Comparison of ENCODE assay signal across 8 mouse cellular contexts in genomic region chr12:110992771-110993170, GRCm38 (mm10). TPM values are rescaled to one million over a fixed set of nuclear protein-coding genes. Genes with fewer than 3 reads are reported as not detected.
DNase-seq lines count a peak whose midpoint lies in the region; ATAC-seq and TF ChIP-seq lines count a peak whose summit lies in the region.

No protein-coding gene starts in this region.

- no peak for TF ChIP-seq CTCF in MEL (IDR thresholded peaks at IDR 0.05 in 2 of 3, conservative IDR thresholded peaks at IDR 0.05 in 1 of 3; ENCODE audit: control insufficient read depth in 1 of 3, insufficient read depth in 1 of 3, low read depth in 2 of 3, low read length in 3 of 3, poor library complexity in 1 of 3, severe bottlenecking in 1 of 3)

- DNase-seq in heart, embryonic 10.5 days (ENCODE audit: low spot score), result no peak
- DNase-seq in heart, postnatal 4 days, result no peak
- DNase-seq in MEL (ENCODE audit: low read depth, low spot score), result no peak
- DNase-seq in adipocyte (ENCODE audit: low spot score), result no peak
- DNase-seq in adrenal gland, adult 18-20 months (ENCODE audit: low spot score in 2 of 2), result no peak
- no peak for DNase-seq in adrenal gland, postnatal 10 days

- no peaks in the 10 kb centered on the region for H3K36me3 ChIP-seq in heart, embryonic 10.5 days
- H3K36me3 ChIP-seq in MEL (ENCODE audit: control insufficient read depth in 1 of 2, insufficient read depth in 2 of 2, low read length in 2 of 2), result peaks cover 0 to 5% of the 10 kb centered on the region in 2 experiments; a peak in 2 of 4 replicates
- no peaks in the 10 kb centered on the region for H3K36me3 ChIP-seq in hindbrain, embryonic 13.5 days
- no peaks in the 10 kb centered on the region for H3K36me3 ChIP-seq in liver, embryonic 12.5 days

- TF ChIP-seq EP300 in MEL (IDR thresholded peaks at IDR 0.05; ENCODE audit: low read depth in 1 of 2, low read length in 2 of 2), result no peak

- H3K4me3 ChIP-seq in heart, embryonic 10.5 days, result peak overlapping the region; percentile 67
- peak overlapping the region; percentile 34 to 80; a peak in 3 of 4 replicates for H3K4me3 ChIP-seq in MEL (ENCODE audit: control insufficient read depth in 1 of 2, insufficient read depth in 1 of 2, low read depth in 2 of 2, low read length in 2 of 2)
- peak overlapping the region; percentile 48; the same call in 1 of the 2 replicates for H3K4me3 ChIP-seq in hindbrain, embryonic 13.5 days
- H3K4me3 ChIP-seq in liver, embryonic 12.5 days, result peak overlapping the region; percentile 68; the same call in 1 of the 2 replicates

- no peak for TF ChIP-seq POLR2A in MEL (IDR thresholded peaks at IDR 0.05; ENCODE audit: control insufficient read depth in 1 of 2, insufficient read depth in 1 of 2, low read depth in 1 of 2, low read length in 2 of 2, poor library complexity in 1 of 2)

- WGBS in heart, embryonic 10.5 days, result 86% methylated on average over 12 of the region's 12 CpGs
- 81% methylated on average over 12 of the region's 12 CpGs for WGBS in hindbrain, embryonic 13.5 days
- 79% methylated on average over 12 of the region's 12 CpGs for WGBS in liver, embryonic 12.5 days (ENCODE audit: insufficient replicate concordance)

- peaks cover under 1% of the 10 kb centered on the region; the same call in 1 of the 2 replicates for H3K9me3 ChIP-seq in heart, embryonic 10.5 days
- H3K9me3 ChIP-seq in MEL (replicated peaks; ENCODE audit: insufficient read depth, low read length), result no peaks in the 10 kb centered on the region
- H3K9me3 ChIP-seq in hindbrain, embryonic 13.5 days, result no peaks in the 10 kb centered on the region
- peaks cover 2% of the 10 kb centered on the region for H3K9me3 ChIP-seq in liver, embryonic 12.5 days (replicated peaks)

- ATAC-seq in hindbrain, embryonic 13.5 days (ENCODE audit: low FRiP score), result no peak
- no peak for ATAC-seq in liver, embryonic 12.5 days

- no peaks in the 10 kb centered on the region for H3K27me3 ChIP-seq in heart, embryonic 10.5 days (ENCODE audit: insufficient read depth, poor library complexity, severe bottlenecking)
- H3K27me3 ChIP-seq in MEL (ENCODE audit: control insufficient read depth in 1 of 2, insufficient read depth in 2 of 2, low read length in 2 of 2), result no peaks in the 10 kb centered on the region
- no peaks in the 10 kb centered on the region for H3K27me3 ChIP-seq in hindbrain, embryonic 13.5 days
- H3K27me3 ChIP-seq in liver, embryonic 12.5 days (replicated peaks), result 0 out of 2 replicates have a peak, but pooled peaks cover 3% of the 10 kb centered on the region

- H3K4me1 ChIP-seq in heart, embryonic 10.5 days, result peaks cover 25% of the 10 kb centered on the region
- H3K4me1 ChIP-seq in MEL (ENCODE audit: control insufficient read depth in 1 of 2, insufficient read depth in 2 of 2, low read length in 2 of 2), result peaks cover 0 to 18% of the 10 kb centered on the region in 2 experiments; a peak in 2 of 4 replicates
- H3K4me1 ChIP-seq in hindbrain, embryonic 13.5 days (replicated peaks), result peaks cover 22% of the 10 kb centered on the region
- H3K4me1 ChIP-seq in liver, embryonic 12.5 days, result peaks cover 45% of the 10 kb centered on the region

- TF ChIP-seq RAD21 in MEL (IDR thresholded peaks at IDR 0.05; ENCODE audit: low read depth, low read length), result no peak

- H3K9ac ChIP-seq in MEL (ENCODE audit: control insufficient read depth, low read depth, low read length, poor library complexity, severe bottlenecking), result peak overlapping the region; percentile 30; the same call in 1 of the 2 replicates
- H3K9ac ChIP-seq in hindbrain, embryonic 13.5 days, result no peak overlapping the region
- peak overlapping the region; percentile 77 for H3K9ac ChIP-seq in liver, embryonic 12.5 days

- H3K27ac ChIP-seq in heart, embryonic 10.5 days, result peak overlapping the region; percentile 87
- H3K27ac ChIP-seq in MEL (ENCODE audit: control insufficient read depth, low read depth, low read length), result no peak overlapping the region
- peak overlapping the region; percentile 4; the same call in 1 of the 2 replicates for H3K27ac ChIP-seq in hindbrain, embryonic 13.5 days
- H3K27ac ChIP-seq in liver, embryonic 12.5 days, result peak overlapping the region; percentile 10; the same call in 1 of the 2 replicates

- H3K79me2 ChIP-seq in MEL (ENCODE audit: control insufficient read depth, insufficient read depth, low read length, poor library complexity), result no peaks in the 10 kb centered on the region; the same call in 1 of the 2 replicates

- H3K4me2 ChIP-seq in hindbrain, embryonic 13.5 days, result peak overlapping the region; percentile 60
- peak overlapping the region; percentile 87 for H3K4me2 ChIP-seq in liver, embryonic 12.5 days

TF ChIP-seq in MEL, 35 proteins besides CTCF, POLR2A, EP300 and RAD21:
- TF ChIP-seq SIN3A (IDR thresholded peaks at IDR 0.05; ENCODE audit: low read length) (no peak), MEF2A (IDR thresholded peaks at IDR 0.05; ENCODE audit: extremely low read depth, insufficient replicate concordance, low read depth, low read length, poor library complexity, severe bottlenecking) (no peak), RCOR1 (IDR thresholded peaks at IDR 0.05; ENCODE audit: low read depth, low read length) (no peak), NELFE (IDR thresholded peaks at IDR 0.05; ENCODE audit: low read depth, low read length) (no peak), TCF12 (IDR thresholded peaks at IDR 0.05; ENCODE audit: low read depth, low read length) (no peak)

RNA-seq across cellular contexts. Expression of gene Ankrd9, which starts 13.9 kb away (rescaled TPM):
- polyA plus RNA-seq in heart, embryonic 10.5 days (2016; fragmentation: Nextera tagmentation; extraction: Ambion mirVana), result 14.8 and 19.1 TPM in 2 replicates
- total RNA-seq in heart, postnatal 4 days (2021), result 10 to 100 TPM; 22.4 to 28.0 TPM
- total RNA-seq in MEL (2012; rRNA removed), result 17.8 and 26.0 TPM in 2 replicates
- polyA plus RNA-seq in MEL (2012; ENCODE audit: insufficient read depth in 1 of 2, insufficient read length in 2 of 2, low read depth in 1 of 2, low replicate concordance in 2 of 2, missing spikeins in 1 of 2), result 10 to 100 TPM in 1 of 2 experiments, not detected in 1; 13.8 TPM
- polyA plus RNA-seq in hindbrain, embryonic 13.5 days (2015; fragmentation: Nextera tagmentation; extraction: Ambion mirVana), result 6.8 and 7.5 TPM in 2 replicates
- polyA plus RNA-seq in liver, embryonic 12.5 days (2016; fragmentation: Nextera tagmentation; extraction: Ambion mirVana), result 62.2 TPM in 2 replicates
- total RNA-seq in adrenal gland, adult 18-20 months (2021), result 10 to 100 TPM; 29.7 to 39.8 TPM
- 10 to 100 TPM; 35.7 to 49.7 TPM for total RNA-seq in adrenal gland, postnatal 10 days (2021)

RNA-seq across cellular contexts. Expression of gene Rcor1, which starts 46.4 kb away (rescaled TPM):
- 6.5 and 9.2 TPM in 2 replicates for polyA plus RNA-seq in heart, embryonic 10.5 days (2016; fragmentation: Nextera tagmentation; extraction: Ambion mirVana)
- total RNA-seq in heart, postnatal 4 days (2021), result 10 to 100 TPM; 26.0 to 26.8 TPM
- 23.1 and 24.0 TPM in 2 replicates for total RNA-seq in MEL (2012; rRNA removed)
- polyA plus RNA-seq in MEL (2012; ENCODE audit: insufficient read depth in 1 of 2, insufficient read length in 2 of 2, low read depth in 1 of 2, low replicate concordance in 2 of 2, missing spikeins in 1 of 2), result 10 to 100 TPM; 37.1 to 44.3 TPM
- polyA plus RNA-seq in hindbrain, embryonic 13.5 days (2015; fragmentation: Nextera tagmentation; extraction: Ambion mirVana), result 5.2 and 5.6 TPM in 2 replicates
- polyA plus RNA-seq in liver, embryonic 12.5 days (2016; fragmentation: Nextera tagmentation; extraction: Ambion mirVana), result 8.5 and 10.4 TPM in 2 replicates
- total RNA-seq in adrenal gland, adult 18-20 months (2021), result 10 to 100 TPM; 53.5 to 58.5 TPM
- total RNA-seq in adrenal gland, postnatal 10 days (2021), result 10 to 100 TPM; 38.5 to 39.2 TPM
